Mouse (Mus musculus): ENCODE data around the gene Slc13a3.
"Not testable (repeated sequence)": the region's sequence is repeated elsewhere in the genome, so short reads cannot be mapped to it uniquely, and the experiment has no call there.

Slc13a3 gene

GRCm38 (mm10) chr2:165473003-165473402 is at the start of gene Slc13a3:
Gene Slc13a3, minus strand, starts transcription at chr2:165473230.
- no peak for DNase-seq (ENCODE audit: extremely low read depth, low read depth, low spot score)

DNA sequence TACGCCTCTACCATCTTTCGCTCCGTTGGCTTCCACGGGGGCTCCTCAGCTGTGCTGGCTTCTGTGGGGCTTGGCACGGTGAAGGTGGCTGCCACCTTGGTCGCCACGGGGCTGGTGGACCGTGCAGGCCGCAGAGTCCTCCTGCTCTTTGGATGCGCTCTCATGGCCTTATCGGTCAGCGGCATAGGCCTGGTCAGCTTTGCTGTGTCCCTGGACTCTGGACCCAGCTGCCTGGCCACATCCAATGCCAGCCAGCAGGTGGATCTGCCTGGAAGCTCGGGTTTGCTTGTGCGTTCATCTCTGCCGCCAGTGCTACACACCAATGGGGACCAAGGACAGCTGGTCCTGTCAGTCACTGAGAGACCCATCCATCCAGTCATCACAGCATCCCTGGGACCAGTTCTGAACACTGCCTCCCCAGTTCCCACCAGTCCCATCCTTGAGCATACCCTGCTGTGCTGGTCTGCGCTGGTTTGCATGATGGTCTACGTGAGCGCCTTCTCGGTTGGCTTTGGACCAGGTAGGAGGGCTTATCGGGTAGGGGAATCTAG is 42.2 kb upstream of the Slc13a3 start:
- no peak for DNase-seq (ENCODE audit: extremely low read depth, low read depth, low spot score)

DNA sequence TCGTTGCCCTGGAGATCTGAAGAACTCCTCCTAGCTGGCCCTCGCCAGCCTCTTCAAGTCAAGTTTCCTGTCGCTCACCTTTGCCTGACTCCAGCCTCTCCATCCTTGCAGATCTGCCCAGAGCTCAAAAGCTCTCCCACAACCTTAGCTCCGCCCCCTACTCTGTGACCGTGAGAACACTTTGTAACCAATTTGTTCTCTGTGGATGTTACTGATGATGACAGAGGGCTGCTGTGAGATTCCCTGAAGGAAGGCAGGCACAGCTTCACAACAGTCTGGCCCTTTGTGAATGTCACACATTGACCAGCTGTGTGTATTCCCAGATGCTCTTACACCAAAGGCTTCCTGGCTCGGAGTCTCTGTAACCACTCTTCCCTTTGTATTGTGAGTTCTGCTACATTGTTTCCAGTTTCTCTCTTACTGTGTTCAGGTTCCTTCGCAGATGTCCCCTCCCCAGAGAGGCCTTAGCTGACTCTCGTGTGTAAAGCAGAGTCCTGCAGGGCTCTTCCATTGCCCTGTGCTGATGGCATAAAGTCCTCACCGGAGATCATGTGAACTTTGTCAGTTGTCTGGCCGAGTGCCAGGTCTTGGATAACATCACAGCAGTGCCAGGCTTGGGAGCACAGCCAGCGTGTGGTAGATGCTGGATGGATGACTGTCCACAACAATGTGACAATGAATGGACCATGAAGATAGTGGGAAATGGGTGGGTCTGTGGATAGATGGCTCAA is 40.0 kb upstream of the Slc13a3 start:
- DNase-seq (ENCODE audit: extremely low read depth, low read depth, low spot score): no peak

DNA sequence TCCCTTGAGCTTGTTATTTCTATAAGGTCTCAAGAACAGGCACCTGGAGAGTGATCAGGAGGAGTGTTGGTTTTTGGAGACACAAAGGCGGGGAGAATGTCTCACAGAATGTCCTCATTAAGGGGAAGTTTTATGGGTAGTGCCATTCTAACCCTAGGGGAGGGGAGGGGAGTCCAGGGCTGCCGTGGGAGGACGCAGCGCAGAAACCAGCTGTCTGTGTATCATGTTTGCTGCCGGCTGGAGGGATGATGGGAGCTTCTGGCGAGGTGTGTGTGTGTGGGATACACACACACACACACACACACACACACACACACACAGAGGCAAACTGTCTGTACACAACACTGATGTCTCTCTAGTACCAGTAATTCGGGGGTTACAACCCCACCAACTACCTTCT is 39.4 kb upstream of the Slc13a3 start:
- DNase-seq (ENCODE audit: extremely low read depth, low read depth, low spot score): no peak

GRCm38 (mm10) chr2:165511530-165511929 is 38.5 kb upstream of the Slc13a3 start:
- DNase-seq (ENCODE audit: extremely low read depth, low read depth, low spot score): not testable (repeated sequence)

DNA sequence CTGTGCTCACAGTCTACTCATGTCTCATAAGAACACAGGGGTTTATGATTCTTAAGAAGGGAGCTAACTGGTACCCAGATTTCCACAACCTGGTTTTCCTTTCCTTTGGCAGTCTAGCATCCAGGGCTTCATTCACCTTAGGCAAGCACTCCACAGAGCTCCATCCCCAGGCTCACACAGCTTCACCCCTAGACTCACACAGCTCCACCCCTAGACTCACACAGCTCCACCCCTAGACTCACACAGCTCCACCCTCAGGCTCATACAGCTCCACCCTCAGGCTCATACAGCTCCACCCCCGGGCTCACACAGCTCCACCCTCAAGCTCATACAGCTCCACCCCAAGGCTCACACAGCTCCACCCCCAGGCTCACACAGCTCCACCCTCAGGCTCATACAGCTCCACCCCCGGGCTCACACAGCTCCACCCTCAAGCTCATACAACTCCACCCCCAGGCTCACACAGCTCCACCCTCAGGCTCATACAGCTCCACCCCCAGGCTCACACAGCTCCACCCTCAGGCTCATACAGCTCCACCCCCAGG is 38.0 kb upstream of the Slc13a3 start:
- DNase-seq (ENCODE audit: extremely low read depth, low read depth, low spot score): not testable (repeated sequence)

DNA sequence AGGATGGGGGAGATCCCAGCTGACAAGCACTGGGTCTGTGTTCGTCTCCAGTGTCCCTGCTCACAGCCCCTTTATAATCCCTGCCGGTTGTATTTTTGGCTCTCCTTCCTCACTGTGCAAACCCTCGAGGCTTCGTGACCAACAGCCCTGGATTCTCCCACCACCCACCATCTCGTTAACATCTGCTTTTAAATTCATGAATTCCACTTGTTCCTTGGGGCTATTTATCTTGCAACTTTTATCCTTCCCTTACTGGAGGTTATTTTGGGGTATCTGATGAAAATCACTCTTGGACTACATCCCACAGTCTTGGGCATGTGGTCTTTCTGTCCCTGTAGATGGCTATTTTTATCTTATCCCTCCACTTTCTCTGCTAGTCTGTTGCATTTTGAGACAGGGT is 37.4 kb upstream of the Slc13a3 start:
- DNase-seq (ENCODE audit: extremely low read depth, low read depth, low spot score): no peak

DNA sequence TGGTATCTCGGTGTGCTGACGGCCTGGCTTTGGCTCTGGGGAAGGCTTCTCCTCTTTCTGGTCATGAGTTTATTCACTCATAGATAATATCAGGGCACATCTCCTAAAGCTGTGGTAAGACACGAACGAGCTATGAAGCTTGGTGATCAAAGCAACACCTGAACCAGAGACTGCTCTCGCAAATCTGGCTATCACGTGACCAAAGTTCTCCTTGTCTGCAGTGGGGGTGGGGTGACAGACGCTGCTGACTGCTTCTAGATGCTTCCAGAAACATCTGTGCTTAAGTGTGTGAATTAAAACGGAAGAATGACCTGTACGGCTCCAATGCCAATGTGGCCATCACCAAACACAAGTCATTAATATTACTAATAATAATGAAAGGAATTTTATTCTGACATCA is 36.7 kb upstream of the Slc13a3 start:
- no peak for DNase-seq (ENCODE audit: extremely low read depth, low read depth, low spot score)

DNA sequence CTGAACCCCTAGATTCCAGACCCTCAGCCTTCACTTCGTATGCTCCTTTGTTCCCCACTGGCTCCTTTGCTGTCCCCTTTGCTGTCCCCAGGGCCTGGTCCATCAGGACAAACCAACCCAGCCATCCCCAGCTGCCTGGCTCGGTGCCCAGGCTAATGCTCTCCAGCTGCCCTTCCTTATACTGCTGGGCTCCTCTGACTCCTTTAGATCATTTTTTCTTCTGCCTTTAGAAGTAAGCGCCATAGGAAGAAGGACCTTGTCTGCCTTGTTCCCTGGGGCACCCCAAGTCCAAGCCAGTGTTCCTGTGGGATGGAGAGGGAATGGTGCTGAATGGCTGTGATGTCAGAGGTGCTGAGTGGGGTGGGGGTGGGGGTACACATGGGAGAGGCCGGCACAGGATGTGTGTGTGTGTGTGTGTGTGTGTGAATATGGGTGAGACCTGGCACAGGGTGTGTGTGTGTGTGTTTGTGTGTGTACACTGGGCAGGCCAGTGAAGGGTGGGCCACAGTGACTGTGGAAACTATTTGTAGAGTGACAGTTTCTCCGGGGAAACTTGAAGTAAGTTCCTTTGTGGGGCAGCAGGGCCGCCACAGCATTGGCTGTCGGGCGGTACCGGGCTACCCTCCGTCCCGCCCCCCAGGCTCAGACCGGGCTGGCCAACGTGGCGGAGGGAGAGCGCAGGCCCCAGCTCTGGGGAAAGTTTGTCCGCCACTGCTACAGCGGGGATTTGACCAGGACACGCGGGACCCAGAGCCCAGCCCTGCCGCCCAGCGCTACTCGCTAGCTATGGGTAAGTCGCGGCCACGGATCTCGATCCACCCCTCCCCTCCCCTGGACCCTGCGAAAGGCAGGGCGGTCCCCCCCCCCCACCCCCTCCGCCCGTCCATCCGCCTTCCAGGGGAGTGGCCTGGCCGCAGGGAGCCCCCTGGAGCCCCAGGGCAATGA is 30.5 kb upstream of the Slc13a3 start, which contains the start of gene Slc2a10:
Gene Slc2a10 (plus strand): TSS at position 529 of the 945 bp plus-strand sequence.
- DNase-seq (ENCODE audit: extremely low read depth, low read depth, low spot score): no peak

GRCm38 (mm10) chr2:165498816-165499215 is 25.8 kb upstream of the Slc13a3 start:
- DNase-seq (ENCODE audit: extremely low read depth, low read depth, low spot score): peak; percentile 74

GRCm38 (mm10) chr2:165497706-165498275 is 24.8 kb upstream of the Slc13a3 start:
- peak; percentile 72 for DNase-seq (ENCODE audit: extremely low read depth, low read depth, low spot score)

GRCm38 (mm10) chr2:165496251-165496650 is 23.2 kb upstream of the Slc13a3 start:
- no peak for DNase-seq (ENCODE audit: extremely low read depth, low read depth, low spot score)

DNA sequence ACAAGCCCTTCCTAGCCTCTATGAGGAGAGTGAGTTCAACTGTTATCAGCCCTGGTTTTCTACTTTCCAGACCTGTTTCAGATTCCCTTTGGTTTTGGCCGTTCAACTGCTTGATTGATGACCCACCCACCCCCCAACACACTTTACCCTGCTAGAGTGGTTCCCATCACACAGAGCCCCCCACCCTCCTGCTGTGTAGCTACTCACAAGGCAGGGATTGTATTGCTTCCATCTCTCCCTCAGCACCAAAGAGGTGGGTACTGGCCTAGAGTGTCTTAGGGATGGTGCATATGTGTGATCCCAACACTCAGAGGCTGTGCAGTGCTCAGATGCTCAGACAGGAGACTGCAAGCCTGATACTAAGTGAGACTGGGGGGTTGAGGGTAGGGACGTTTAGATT is 21.5 kb upstream of the Slc13a3 start:
- no peak for DNase-seq (ENCODE audit: extremely low read depth, low read depth, low spot score)

DNA sequence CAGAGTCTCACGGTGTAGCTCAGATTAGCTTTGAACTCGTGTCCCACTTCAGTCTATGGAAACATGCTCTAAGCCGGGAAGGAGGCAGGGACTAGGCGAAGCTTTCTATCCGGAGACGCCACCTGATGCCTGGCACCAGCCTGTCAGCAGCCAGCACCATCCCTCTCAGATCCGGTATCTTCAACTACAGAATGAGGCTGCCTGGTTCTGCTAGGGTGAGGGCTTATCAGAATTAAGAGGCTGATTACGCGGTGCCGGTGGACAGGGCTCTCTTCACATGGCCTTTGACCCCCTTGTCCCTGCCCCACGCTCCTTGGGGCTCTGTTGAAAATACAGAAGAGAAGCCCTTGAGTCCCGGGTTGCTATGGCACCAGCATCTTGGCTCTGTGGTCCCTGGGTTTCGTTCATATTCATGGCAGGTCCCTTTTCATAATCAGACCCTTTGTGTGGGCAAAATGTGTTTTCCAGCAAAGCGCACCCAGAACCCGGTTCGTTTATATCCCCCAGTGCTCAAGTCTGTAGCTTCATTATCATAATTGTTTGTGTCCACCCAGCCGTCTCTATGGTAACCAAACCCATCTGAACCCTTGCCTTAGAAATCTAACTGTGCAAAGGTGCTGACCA is 20.7 kb upstream of the Slc13a3 start:
- no peak for DNase-seq (ENCODE audit: extremely low read depth, low read depth, low spot score)

DNA sequence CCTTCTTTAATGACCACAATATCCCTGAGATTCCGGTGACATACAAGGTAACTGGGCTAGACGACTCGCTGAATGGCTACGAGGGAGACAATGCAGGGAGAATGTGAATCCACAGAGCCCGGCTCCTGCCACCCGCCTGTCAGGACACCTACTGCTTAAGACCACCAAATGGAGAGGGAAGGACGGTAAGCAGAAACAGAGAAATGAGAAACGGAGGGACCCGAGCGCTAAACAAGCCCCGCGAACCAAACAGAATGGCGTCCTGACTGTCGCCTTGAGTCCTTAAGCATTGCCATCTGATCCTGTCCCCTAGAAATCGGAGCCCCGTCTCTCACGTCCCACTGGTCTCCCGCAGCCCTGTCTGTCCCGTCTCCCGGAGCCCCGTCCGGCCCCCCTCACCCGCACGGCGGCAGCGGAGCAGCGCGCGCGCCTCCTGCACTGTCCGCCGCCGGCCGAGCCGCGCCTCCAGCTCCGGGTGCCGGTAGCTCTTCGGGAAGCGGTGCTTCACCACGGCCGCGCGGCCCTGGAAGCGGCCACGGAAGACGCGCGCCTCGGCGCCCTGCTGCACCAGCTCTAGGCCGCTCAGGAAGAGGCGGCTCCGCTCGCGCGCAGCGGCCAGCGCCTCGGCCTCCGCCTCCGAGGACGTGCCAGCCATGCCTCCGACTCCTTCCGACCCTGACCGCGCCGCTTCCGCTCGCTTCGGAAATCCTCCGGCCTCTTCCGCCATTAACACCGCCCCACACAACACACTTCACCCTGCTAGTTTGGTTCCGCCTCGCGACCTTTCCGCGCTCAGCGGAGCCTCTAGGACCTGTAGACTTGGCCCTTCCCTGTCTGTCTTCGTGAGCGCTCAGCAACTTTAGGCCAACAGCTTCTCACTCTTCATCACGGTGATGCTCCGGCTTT is 19.9 kb upstream of the Slc13a3 start, which contains the start of gene Trp53rka:
Gene Trp53rka (minus strand): TSS at position 677 of the 906 bp plus-strand sequence.
- DNase-seq (ENCODE audit: extremely low read depth, low read depth, low spot score): peak; percentile 10

GRCm38 (mm10) chr2:165486881-165487535 is 14.0 kb upstream of the Slc13a3 start:
- DNase-seq (ENCODE audit: extremely low read depth, low read depth, low spot score): no peak

DNA sequence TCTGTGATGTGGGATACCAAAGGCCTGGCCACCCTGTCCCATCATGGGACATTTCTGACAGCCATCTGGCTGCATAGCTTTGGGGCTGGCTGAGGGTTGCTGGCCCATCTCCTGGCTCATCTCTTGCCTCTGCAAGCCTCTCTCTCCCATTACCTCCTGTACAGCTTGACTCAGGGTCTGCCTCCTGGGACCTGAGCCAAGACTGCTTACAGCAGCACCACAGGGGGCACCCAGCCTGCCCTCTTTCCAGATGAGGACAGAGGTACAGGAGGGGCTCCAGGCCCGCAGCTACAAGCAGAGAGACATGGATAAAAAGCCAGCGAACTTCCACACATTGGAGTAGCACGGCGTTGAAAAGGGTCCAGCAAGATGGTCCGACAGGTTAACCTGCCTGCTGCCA is 13.4 kb upstream of the Slc13a3 start:
- DNase-seq (ENCODE audit: extremely low read depth, low read depth, low spot score): no peak

DNA sequence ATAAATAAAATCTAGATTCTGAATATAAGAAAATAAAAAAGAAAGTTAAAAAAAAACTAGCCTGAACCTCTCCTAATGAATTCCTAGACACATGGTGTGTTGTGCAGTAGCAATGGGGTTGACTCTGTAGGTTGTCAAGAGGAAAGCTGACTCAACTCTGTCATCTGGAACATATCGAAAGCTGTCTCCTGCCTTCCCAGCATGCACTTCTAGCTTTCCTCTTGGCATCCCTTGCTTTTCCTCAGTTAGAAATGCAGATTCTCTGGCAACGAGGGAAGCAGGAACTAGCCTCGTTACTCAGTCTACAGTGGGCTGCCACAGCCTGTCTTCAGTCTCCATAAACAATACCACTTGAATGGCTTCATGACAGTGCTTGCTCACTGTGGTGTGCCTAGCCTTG is 12.8 kb upstream of the Slc13a3 start:
- DNase-seq (ENCODE audit: extremely low read depth, low read depth, low spot score): no peak

DNA sequence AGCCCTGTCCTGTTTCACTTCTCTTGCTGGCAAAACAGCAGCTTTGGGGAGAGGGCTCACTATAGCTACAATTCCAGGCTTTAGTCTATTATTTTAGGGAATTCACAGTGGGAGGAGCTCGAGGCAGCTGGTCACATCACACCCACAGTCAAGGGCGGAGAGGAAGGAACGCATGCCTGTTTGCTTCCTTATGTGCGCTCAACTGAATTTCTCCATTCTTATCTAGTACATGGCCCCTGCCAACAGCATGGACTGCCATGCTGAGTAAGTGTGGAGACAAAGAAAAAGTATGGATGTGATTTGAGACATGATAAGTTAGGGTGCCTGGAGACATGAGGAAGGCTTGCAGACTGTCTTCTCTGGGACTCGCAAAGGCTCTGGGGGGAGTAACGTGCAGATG is 11.1 kb upstream of the Slc13a3 start:
- no peak for DNase-seq (ENCODE audit: extremely low read depth, low read depth, low spot score)
